Mouse (Mus musculus): ENCODE measurements around the gene Taar6. TPM values are rescaled to one million over a fixed set of nuclear protein-coding genes. Genes with fewer than 3 reads are reported as not detected.

Gene Taar6
- polyA plus RNA-seq, 1 experiment from 2014 or later: not detected

GRCm38 (mm10) chr10:23970656-23971165, 14.7 kb downstream of the Taar6 start, which contains the start of gene Taar5:
Gene Taar5, plus strand, starts transcription at chr10:23970706.
- Histone ChIP-seq H3K27ac (no peak within 1 kb of the TSS), H3K4me1 (no peaks in the 10 kb centered on the region), H3K4me2 (no peak within 1 kb of the TSS), H3K9ac (no peak within 1 kb of the TSS), H3K9me3 (replicated peaks) (no peaks in the 10 kb centered on the region), H3K27me3 (replicated peaks) (no peaks in the 10 kb centered on the region), H3K36me3 (no peaks in the 10 kb centered on the region), H3K4me3 (no peak within 1 kb of the TSS)
- WGBS (ENCODE audit: insufficient replicate concordance): 70% methylated on average over 11 of the region's 11 CpGs
- ATAC-seq: no peak

GRCm38 (mm10) chr10:23964921-23965610, 20.4 kb downstream of the Taar6 start:
- Histone ChIP-seq H3K4me2 (no peak overlapping the region), H3K4me1 (no peaks in the 10 kb centered on the region), H3K36me3 (no peaks in the 10 kb centered on the region), H3K4me3 (no peak overlapping the region), H3K9ac (no peak overlapping the region), H3K27ac (no peak overlapping the region), H3K9me3 (replicated peaks) (no peaks in the 10 kb centered on the region), H3K27me3 (replicated peaks) (no peaks in the 10 kb centered on the region)
- no peak for ATAC-seq
- WGBS (ENCODE audit: insufficient replicate concordance): 70% methylated on average over 6 of the region's 6 CpGs

- no peaks in the 10 kb centered on the region for H3K27me3 ChIP-seq (replicated peaks)
Measured at GRCm38 (mm10) chr10:23963444-23963843, 22.0 kb downstream of the Taar6 start.

DNA sequence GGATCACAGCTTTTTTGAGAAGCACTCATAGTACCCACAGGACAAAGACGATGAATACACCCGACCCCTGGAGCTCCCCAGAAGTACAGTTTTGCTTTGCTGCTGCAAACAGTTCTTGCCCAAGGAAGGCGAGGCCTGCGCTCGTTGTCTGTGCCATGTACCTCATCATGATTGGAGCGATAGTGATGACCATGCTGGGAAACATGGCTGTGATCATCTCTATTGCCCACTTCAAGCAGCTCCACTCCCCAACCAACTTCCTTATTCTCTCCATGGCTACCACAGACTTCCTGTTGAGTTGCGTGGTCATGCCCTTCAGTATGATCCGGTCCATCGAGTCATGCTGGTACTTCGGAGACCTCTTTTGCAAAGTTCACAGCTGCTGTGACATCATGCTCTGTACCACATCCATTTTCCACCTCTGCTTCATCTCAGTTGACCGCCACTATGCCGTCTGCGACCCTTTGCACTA, 25.0 kb downstream of the Taar6 start, which contains the start of gene Taar4:
Gene Taar4 (plus strand): TSS at position 51 of the 472 bp plus-strand sequence.
- no peaks in the 10 kb centered on the region for H3K36me3 ChIP-seq
- no peaks in the 10 kb centered on the region for H3K27me3 ChIP-seq (replicated peaks)
- 68% methylated on average over 13 of the region's 13 CpGs for WGBS (ENCODE audit: insufficient replicate concordance)
- H3K9ac ChIP-seq: no peak within 1 kb of the TSS
- no peak for ATAC-seq
- no peaks in the 10 kb centered on the region for H3K9me3 ChIP-seq (replicated peaks)
- no peak within 1 kb of the TSS for H3K27ac ChIP-seq
- no peak within 1 kb of the TSS for H3K4me2 ChIP-seq
- H3K4me1 ChIP-seq: no peaks in the 10 kb centered on the region
- H3K4me3 ChIP-seq: no peak within 1 kb of the TSS

More at GRCm38 (mm10) chr10:23963444-23963843, 22.0 kb downstream of the Taar6 start:
- H3K4me1 ChIP-seq: no peaks in the 10 kb centered on the region
- no peaks in the 10 kb centered on the region for H3K36me3 ChIP-seq
- H3K4me3 ChIP-seq: no peak overlapping the region
- WGBS (ENCODE audit: insufficient replicate concordance): 58% methylated on average over 3 of the region's 3 CpGs
- H3K9ac ChIP-seq: no peak overlapping the region
- H3K9me3 ChIP-seq (replicated peaks): no peaks in the 10 kb centered on the region
- no peak overlapping the region for H3K4me2 ChIP-seq
- H3K27ac ChIP-seq: no peak overlapping the region
- ATAC-seq: no peak

DNA sequence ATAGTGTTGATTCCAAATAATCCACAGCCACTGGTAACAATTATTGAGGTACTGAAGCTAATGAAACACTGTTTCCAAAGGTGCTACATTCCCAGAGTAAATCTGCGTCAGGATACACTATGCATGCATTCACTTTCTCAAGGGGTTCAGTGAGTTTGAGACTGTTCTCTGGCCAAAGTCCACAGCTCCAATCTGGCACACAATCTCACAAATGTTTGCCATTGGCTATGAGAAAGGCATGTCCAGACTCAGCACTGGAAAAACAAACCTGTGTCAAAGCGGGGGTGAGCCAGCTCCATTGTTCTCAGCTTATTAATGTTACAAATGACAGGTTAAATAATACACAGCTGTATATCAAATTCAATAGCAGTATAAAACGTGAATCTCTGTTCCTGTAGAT, 26.4 kb downstream of the Taar6 start:
- Histone ChIP-seq H3K27me3 (replicated peaks) (no peaks in the 10 kb centered on the region), H3K36me3 (no peaks in the 10 kb centered on the region), H3K9me3 (replicated peaks) (no peaks in the 10 kb centered on the region), H3K4me1 (no peaks in the 10 kb centered on the region), H3K4me3 (no peak overlapping the region), H3K27ac (no peak overlapping the region), H3K4me2 (no peak overlapping the region), H3K9ac (no peak overlapping the region)
- no peak for ATAC-seq
- 50% methylated on average over 3 of the region's 3 CpGs for WGBS (ENCODE audit: insufficient replicate concordance)

- Histone ChIP-seq H3K4me2 (no peak overlapping the region), H3K9ac (no peak overlapping the region), H3K9me3 (replicated peaks) (no peaks in the 10 kb centered on the region), H3K4me1 (no peaks in the 10 kb centered on the region), H3K4me3 (no peak overlapping the region), H3K27me3 (replicated peaks) (no peaks in the 10 kb centered on the region), H3K27ac (no peak overlapping the region), H3K36me3 (no peaks in the 10 kb centered on the region)
- ATAC-seq: no peak
- 64% methylated on average over 6 of the region's 6 CpGs for WGBS (ENCODE audit: insufficient replicate concordance)
Measured at GRCm38 (mm10) chr10:23951714-23952113, 33.7 kb downstream of the Taar6 start.

- 78% methylated on average over 16 of the region's 16 CpGs for WGBS (ENCODE audit: insufficient replicate concordance)
- Histone ChIP-seq H3K4me1 (no peaks in the 10 kb centered on the region), H3K9ac (no peak within 1 kb of the TSS), H3K4me2 (no peak within 1 kb of the TSS), H3K4me3 (no peak within 1 kb of the TSS), H3K27ac (no peak within 1 kb of the TSS), H3K27me3 (replicated peaks) (no peaks in the 10 kb centered on the region), H3K36me3 (no peaks in the 10 kb centered on the region), H3K9me3 (replicated peaks) (no peaks in the 10 kb centered on the region)
- no peak for ATAC-seq
Measured at GRCm38 (mm10) chr10:23949508-23950005, 35.9 kb downstream of the Taar6 start, which contains the start of gene Taar3. Gene Taar3, plus strand, starts transcription at chr10:23949558.

GRCm38 (mm10) chr10:23948026-23948425, 37.4 kb downstream of the Taar6 start:
- Histone ChIP-seq H3K4me2 (no peak overlapping the region), H3K4me1 (no peaks in the 10 kb centered on the region), H3K9me3 (replicated peaks) (no peaks in the 10 kb centered on the region), H3K9ac (no peak overlapping the region), H3K27me3 (replicated peaks) (no peaks in the 10 kb centered on the region), H3K36me3 (no peaks in the 10 kb centered on the region), H3K4me3 (no peak overlapping the region), H3K27ac (no peak overlapping the region)
- ATAC-seq: no peak
- WGBS (ENCODE audit: insufficient replicate concordance): 60% methylated on average over 7 of the region's 7 CpGs

- WGBS (ENCODE audit: insufficient replicate concordance): 51% methylated on average over 5 of the region's 5 CpGs
Measured at GRCm38 (mm10) chr10:23942465-23942864, 43.0 kb downstream of the Taar6 start.

GRCm38 (mm10) chr10:23938312-23938711, 47.1 kb downstream of the Taar6 start, which contains the start of gene Taar2:
Gene Taar2, plus strand, starts transcription at chr10:23938572.
- Histone ChIP-seq H3K4me1 (no peaks in the 10 kb centered on the region), H3K9ac (no peak within 1 kb of the TSS), H3K9me3 (replicated peaks) (no peaks in the 10 kb centered on the region), H3K4me3 (no peak within 1 kb of the TSS), H3K4me2 (no peak within 1 kb of the TSS), H3K36me3 (no peaks in the 10 kb centered on the region), H3K27ac (no peak within 1 kb of the TSS), H3K27me3 (replicated peaks) (no peaks in the 10 kb centered on the region)
- WGBS (ENCODE audit: insufficient replicate concordance): 60% methylated on average over 6 of the region's 6 CpGs
- no peak for ATAC-seq

More at GRCm38 (mm10) chr10:23942465-23942864, 43.0 kb downstream of the Taar6 start:
- H3K4me1 ChIP-seq: no peaks in the 10 kb centered on the region
- H3K4me2 ChIP-seq: no peak overlapping the region
- no peaks in the 10 kb centered on the region for H3K9me3 ChIP-seq (replicated peaks)
- H3K9ac ChIP-seq: no peak overlapping the region
- no peaks in the 10 kb centered on the region for H3K36me3 ChIP-seq
- no peak overlapping the region for H3K27ac ChIP-seq
- H3K4me3 ChIP-seq: no peak overlapping the region
- no peaks in the 10 kb centered on the region for H3K27me3 ChIP-seq (replicated peaks)
- ATAC-seq: no peak

- Histone ChIP-seq H3K36me3 (no peaks in the 10 kb centered on the region), H3K9ac (no peak overlapping the region), H3K4me2 (no peak overlapping the region), H3K9me3 (replicated peaks) (no peaks in the 10 kb centered on the region), H3K27ac (no peak overlapping the region), H3K4me1 (no peaks in the 10 kb centered on the region), H3K27me3 (replicated peaks) (no peaks in the 10 kb centered on the region), H3K4me3 (no peak overlapping the region)
- WGBS (ENCODE audit: insufficient replicate concordance): 34% methylated on average over 4 of the region's 4 CpGs
- ATAC-seq: no peak
Measured at GRCm38 (mm10) chr10:23937613-23938012, 47.8 kb downstream of the Taar6 start.
